Mouse (Mus musculus): ENCODE measurements around the gene Tep1. TPM values are rescaled to one million over a fixed set of nuclear protein-coding genes. Genes with fewer than 3 reads are reported as not detected.

Tep1 gene
- total RNA-seq, 2 experiments from 2014 or later: 9.4 to 10.3 TPM

GRCm38 (mm10) chr14:50799502-50800259 lies 70.7 kb downstream of the Tep1 start:
- intact Hi-C loops (cut with DNase I; ENCODE audit: low total_unique reads): loop anchor here (5.0 to 10.0 kb wide), 3 partner anchors 133 to 295 kb away; partner anchors contain the start of genes Ang, Pip4p1, Pnp and Rnase4
- no peak for DNase-seq

- intact Hi-C loops (cut with DNase I; ENCODE audit: low total_unique reads): no loop called here
Observed at GRCm38 (mm10) chr14:50798512-50798911, 71.8 kb downstream of the Tep1 start.

GRCm38 (mm10) chr14:50796464-50796863 lies 73.9 kb downstream of the Tep1 start:
- no peak for DNase-seq
- intact Hi-C loops (cut with DNase I; ENCODE audit: low total_unique reads): no loop called here

More at GRCm38 (mm10) chr14:50798512-50798911, 71.8 kb downstream of the Tep1 start:
- DNase-seq: no peak

GRCm38 (mm10) chr14:50795965-50796364 lies 74.4 kb downstream of the Tep1 start:
- no peak for DNase-seq
- intact Hi-C loops (cut with DNase I; ENCODE audit: low total_unique reads): no loop called here

GRCm38 (mm10) chr14:50795261-50795935 lies 75.0 kb downstream of the Tep1 start:
- no peak for DNase-seq
- intact Hi-C loops (cut with DNase I; ENCODE audit: low total_unique reads): no loop called here

GRCm38 (mm10) chr14:50788157-50788556 lies 82.2 kb downstream of the Tep1 start:
- intact Hi-C loops (cut with DNase I; ENCODE audit: low total_unique reads): no loop called here
- no peak for DNase-seq

GRCm38 (mm10) chr14:50785251-50785637 lies 85.1 kb downstream of the Tep1 start, which contains the start of gene Ttc5:
Gene Ttc5 (minus strand): TSS chr14:50785519.
- intact Hi-C loops (cut with DNase I; ENCODE audit: low total_unique reads): no loop called here
- DNase-seq: peak; percentile 87

GRCm38 (mm10) chr14:50784391-50785250 lies 85.7 kb downstream of the Tep1 start:
- intact Hi-C loops (cut with DNase I; ENCODE audit: low total_unique reads): no loop called here
- DNase-seq: no peak

- intact Hi-C loops (cut with DNase I; ENCODE audit: low total_unique reads): no loop called here
- no peak for DNase-seq
Observed at GRCm38 (mm10) chr14:50782166-50782565, 88.2 kb downstream of the Tep1 start.

Other genes with a start within 250 kb of the Tep1 start
- gene Olfr745, start 231.2 kb downstream of the Tep1 start, total RNA-seq (2021): not detected
- gene Olfr746, start 223.5 kb downstream of the Tep1 start, total RNA-seq (2021): not detected
- gene Olfr747, start 177.4 kb downstream of the Tep1 start, total RNA-seq (2021): not detected
- not detected for gene Olfr748, start 163.2 kb downstream of the Tep1 start, total RNA-seq (2021)
- gene Olfr749, start 125.5 kb downstream of the Tep1 start, total RNA-seq (2021): not detected
- gene Ttc5, start 85.0 kb downstream of the Tep1 start, total RNA-seq (2021): 10 to 100 TPM; 12.0 to 12.3 TPM
- gene Ccnb1ip1, start 62.8 kb downstream of the Tep1 start, total RNA-seq (2021): under 1 TPM in 1 of 2 experiments, not detected in 1; 0.72 TPM
- 1 to 10 TPM; 9.3 to 10.0 TPM for gene Parp2, start 62.7 kb downstream of the Tep1 start, total RNA-seq (2021)
- gene Klhl33, start 26.9 kb upstream of the Tep1 start, total RNA-seq (2021): 100 to 1,000 TPM; 101 to 192 TPM
- 10 to 100 TPM; 40.0 to 42.1 TPM for gene Osgep, start 54.3 kb upstream of the Tep1 start, total RNA-seq (2021)
- 10 to 100 TPM; 32.7 to 33.4 TPM for gene Apex1, start 54.4 kb upstream of the Tep1 start, total RNA-seq (2021)
- gene Pip4p1, start 60.3 kb upstream of the Tep1 start, total RNA-seq (2021): 10 to 100 TPM; 12.6 to 16.4 TPM
- 1 to 10 TPM; 4.6 to 6.8 TPM for gene Pnp, start 60.5 kb upstream of the Tep1 start, total RNA-seq (2021)
- 1 to 10 TPM; 4.6 to 6.6 TPM for gene Gm49342, start 74.0 kb upstream of the Tep1 start, total RNA-seq (2021)
- gene Pnp2, start 85.4 kb upstream of the Tep1 start, total RNA-seq (2021): under 1 TPM; 0.29 to 0.49 TPM
- gene Rnase10, start 137.2 kb upstream of the Tep1 start, total RNA-seq (2021): not detected
- not detected for gene Rnase9, start 171.3 kb upstream of the Tep1 start, total RNA-seq (2021)
- not detected for gene Rnase11, start 179.6 kb upstream of the Tep1 start, total RNA-seq (2021)
- not detected for gene Rnase12, start 187.1 kb upstream of the Tep1 start, total RNA-seq (2021)
- gene Olfr750, start 203.9 kb upstream of the Tep1 start, total RNA-seq (2021): not detected
- gene Rnase4, start 220.5 kb upstream of the Tep1 start, total RNA-seq (2021): 10 to 100 TPM; 46.5 to 51.1 TPM
- gene Ang, start 220.6 kb upstream of the Tep1 start, total RNA-seq (2021): 1 to 10 TPM; 3.6 to 3.8 TPM
- not detected for gene Eddm3b, start 243.9 kb upstream of the Tep1 start, total RNA-seq (2021)

Measured in gastrocnemius, postnatal 14 days (tissue).